Mouse (Mus musculus): ENCODE measurements at regions not wholly inside any gene's neighbourhood (a gene's known extent, or its start where the extent isn't known, plus 50 kb on each side); places are given as distances from the start of the nearest gene placed in this dataset.
A peak's percentile ranks its signal among the peaks of the same experiment; 100 is the strongest.

DNA sequence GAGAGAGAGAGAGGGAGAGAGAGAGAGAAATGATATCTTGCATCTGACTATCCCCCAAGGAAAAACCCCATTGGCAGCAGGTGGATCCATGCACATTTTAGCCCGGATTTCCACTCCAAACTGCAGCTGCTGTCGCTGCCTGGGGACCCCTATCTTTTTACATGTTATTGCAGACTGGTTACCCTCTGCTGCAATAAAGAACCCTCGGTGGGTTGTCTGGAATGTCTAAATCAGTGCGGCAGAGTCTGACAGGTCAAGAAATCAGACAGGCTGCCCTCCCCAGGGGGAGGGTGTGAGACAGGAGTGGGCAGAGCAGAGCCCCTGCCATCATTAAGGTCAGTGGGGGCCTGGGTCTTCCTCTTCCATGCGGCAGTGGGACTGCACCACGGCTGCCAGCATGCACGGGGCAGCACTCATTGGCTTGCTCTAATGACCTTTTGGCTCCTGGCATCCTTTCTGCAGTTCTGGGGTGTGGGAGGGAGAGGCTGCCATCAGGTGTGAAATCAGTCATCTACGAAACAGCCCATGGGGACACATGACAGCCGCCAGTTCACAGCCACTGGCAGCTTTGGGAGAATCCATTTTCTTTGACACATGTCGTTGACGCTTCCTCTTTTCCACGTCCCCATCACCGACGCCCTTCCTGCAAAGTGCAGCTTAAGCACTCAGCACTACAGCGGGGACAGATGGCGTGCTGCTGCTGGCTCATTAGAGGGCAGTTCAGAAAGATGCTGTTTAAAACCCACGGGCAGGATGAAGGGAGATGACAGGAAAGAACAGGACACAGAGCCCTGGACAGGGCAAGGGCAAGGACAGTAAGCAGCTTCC, 256.8 kb upstream of the Sulf2 start:
- Histone ChIP-seq H3K9me3 (ENCODE audit: low read length) (no peaks in the 10 kb centered on the region), H3K9ac (replicated peaks; ENCODE audit: low read length) (no peak overlapping the region), H3K4me3 (ENCODE audit: low read length) (no peak overlapping the region), H3K27ac (no peak overlapping the region; the same call in 1 of the 2 replicates), H3K4me2 (ENCODE audit: low read depth, low read length) (no peak overlapping the region), H3K4me1 (ENCODE audit: insufficient read depth, low read length) (peaks cover 19% of the 10 kb centered on the region), H3K27me3 (ENCODE audit: insufficient read depth, low read length) (no peaks in the 10 kb centered on the region; the same call in 1 of the 2 replicates), H3K36me3 (ENCODE audit: insufficient read depth, low read length) (no peaks in the 10 kb centered on the region)
- 18% methylated on average over 17 of the region's 17 CpGs for WGBS
- TF ChIP-seq CTCF (IDR thresholded peaks at IDR 0.05; ENCODE audit: low read depth): no peak
- ATAC-seq (peak; percentile 13; the same call in 1 of the 2 replicates), DNase-seq (ENCODE audit: low spot score) (peak; percentile 53)

DNA sequence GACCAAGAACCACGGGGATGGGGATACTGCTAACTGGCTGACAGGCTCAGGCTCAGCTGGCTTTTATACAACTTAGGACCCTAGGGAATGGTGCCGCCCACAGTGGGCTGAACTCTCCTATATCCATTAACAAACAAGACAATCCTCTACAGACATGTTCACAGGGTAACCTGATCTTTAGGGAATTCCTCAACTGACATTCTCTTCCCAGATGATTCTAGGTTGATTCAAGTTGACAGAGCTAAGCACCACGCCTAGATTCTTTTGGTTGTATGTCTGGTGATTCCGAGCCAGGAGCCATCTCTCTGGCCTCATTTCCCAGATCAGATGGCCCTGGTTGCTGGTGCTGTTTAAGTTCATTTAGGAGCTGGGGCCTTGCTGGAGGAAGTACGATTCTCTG, 253.9 kb upstream of the Sulf2 start:
- ATAC-seq: no peak
- 93% methylated on average over 5 of the region's 5 CpGs for WGBS
- no peak overlapping the region for H3K9ac ChIP-seq (replicated peaks; ENCODE audit: low read length)
- no peaks in the 10 kb centered on the region for H3K27me3 ChIP-seq (ENCODE audit: insufficient read depth, low read length)
- H3K27ac ChIP-seq: no peak overlapping the region
- H3K36me3 ChIP-seq (ENCODE audit: insufficient read depth, low read length): no peaks in the 10 kb centered on the region
- no peak overlapping the region for H3K4me3 ChIP-seq (ENCODE audit: low read length)
- H3K4me1 ChIP-seq (ENCODE audit: insufficient read depth, low read length): peaks cover 19% of the 10 kb centered on the region
- no peak for DNase-seq (ENCODE audit: low spot score)
- TF ChIP-seq CTCF (IDR thresholded peaks at IDR 0.05; ENCODE audit: low read depth): no peak
- H3K4me2 ChIP-seq (ENCODE audit: low read depth, low read length): no peak overlapping the region
- no peaks in the 10 kb centered on the region for H3K9me3 ChIP-seq (ENCODE audit: low read length)

DNA sequence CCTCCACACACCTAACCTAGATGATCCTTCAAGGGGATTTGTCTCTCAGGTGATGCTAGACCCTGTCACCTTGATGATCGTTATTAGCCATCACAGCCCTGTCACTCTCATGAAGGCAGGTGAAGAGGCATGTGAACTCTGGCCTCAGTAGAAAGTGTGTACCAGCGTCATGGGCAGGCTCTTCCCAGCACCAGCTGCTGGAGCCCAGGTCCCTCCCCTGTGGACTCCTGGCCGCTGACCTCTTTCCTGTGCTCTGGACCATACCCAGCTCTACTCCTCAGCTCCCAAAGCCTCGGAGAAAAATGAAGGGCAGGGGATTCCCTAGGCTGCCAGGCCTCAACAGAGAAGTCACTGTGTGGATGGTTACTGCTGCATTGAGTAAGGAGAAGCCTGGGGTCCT, 253.3 kb upstream of the Sulf2 start:
- WGBS: 84% methylated on average over 4 of the region's 4 CpGs
- peaks cover 19% of the 10 kb centered on the region for H3K4me1 ChIP-seq (ENCODE audit: insufficient read depth, low read length)
- no peaks in the 10 kb centered on the region for H3K9me3 ChIP-seq (ENCODE audit: low read length)
- no peaks in the 10 kb centered on the region for H3K27me3 ChIP-seq (ENCODE audit: insufficient read depth, low read length)
- H3K9ac ChIP-seq (replicated peaks; ENCODE audit: low read length): no peak overlapping the region
- H3K36me3 ChIP-seq (ENCODE audit: insufficient read depth, low read length): no peaks in the 10 kb centered on the region
- no peak for TF ChIP-seq CTCF (IDR thresholded peaks at IDR 0.05; ENCODE audit: low read depth)
- no peak overlapping the region for H3K27ac ChIP-seq
- ATAC-seq (no peak), DNase-seq (ENCODE audit: low spot score) (no peak)
- H3K4me2 ChIP-seq (ENCODE audit: low read depth, low read length): no peak overlapping the region
- no peak overlapping the region for H3K4me3 ChIP-seq (ENCODE audit: low read length)

DNA sequence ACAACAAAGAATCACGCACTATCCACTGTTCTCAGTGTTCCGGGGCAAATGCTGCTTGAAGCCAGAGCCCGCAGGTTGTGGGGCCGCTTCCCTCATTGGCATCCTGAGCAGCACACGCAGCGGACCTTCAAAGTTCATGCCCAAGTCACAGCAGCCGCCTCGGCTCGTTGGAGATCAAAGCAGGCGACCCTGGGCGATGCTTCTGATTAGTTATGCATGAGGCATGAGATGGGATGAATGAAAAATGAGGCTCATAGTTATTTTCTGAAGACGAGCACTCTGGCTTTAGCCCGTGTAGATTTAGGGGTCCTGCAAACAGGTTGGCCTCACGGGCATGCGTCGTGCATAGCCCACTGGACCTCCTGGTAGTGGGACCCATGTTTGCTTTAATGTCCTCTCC, 252.5 kb upstream of the Sulf2 start:
- no peak for TF ChIP-seq CTCF (IDR thresholded peaks at IDR 0.05; ENCODE audit: low read depth)
- H3K36me3 ChIP-seq (ENCODE audit: insufficient read depth, low read length): no peaks in the 10 kb centered on the region
- peaks cover 23% of the 10 kb centered on the region for H3K4me1 ChIP-seq (ENCODE audit: insufficient read depth, low read length)
- H3K4me3 ChIP-seq (ENCODE audit: low read length): no peak overlapping the region
- 30% methylated on average over 16 of the region's 16 CpGs for WGBS
- no peak overlapping the region for H3K9ac ChIP-seq (replicated peaks; ENCODE audit: low read length)
- no peak overlapping the region for H3K4me2 ChIP-seq (ENCODE audit: low read depth, low read length)
- no peaks in the 10 kb centered on the region for H3K27me3 ChIP-seq (ENCODE audit: insufficient read depth, low read length)
- DNase-seq (ENCODE audit: low spot score): no peak
- no peaks in the 10 kb centered on the region for H3K9me3 ChIP-seq (ENCODE audit: low read length)
- no peak for ATAC-seq
- H3K27ac ChIP-seq: no peak overlapping the region

DNA sequence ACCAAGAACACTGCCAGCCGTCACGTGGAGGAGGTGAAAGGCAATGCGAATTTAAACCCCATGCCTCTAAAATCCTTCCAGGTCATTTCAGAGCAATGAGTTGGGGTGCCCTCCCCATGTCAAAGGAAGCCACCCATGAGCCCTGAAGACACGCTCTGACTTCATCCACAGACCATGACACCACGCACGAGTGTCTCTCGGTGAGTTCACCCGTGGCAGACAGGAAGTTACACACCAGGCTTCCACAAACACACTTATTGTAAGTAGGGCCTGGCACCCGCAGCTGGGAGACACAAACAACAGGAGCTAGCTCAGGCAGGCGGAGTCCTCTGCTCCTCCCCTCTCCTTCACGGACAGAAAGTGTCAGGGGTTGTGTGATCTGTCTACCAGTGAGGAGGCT, 251.4 kb upstream of the Sulf2 start:
- Histone ChIP-seq H3K9ac (replicated peaks; ENCODE audit: low read length) (no peak overlapping the region), H3K4me1 (ENCODE audit: insufficient read depth, low read length) (peaks cover 13% of the 10 kb centered on the region), H3K4me3 (ENCODE audit: low read length) (no peak overlapping the region), H3K27ac (no peak overlapping the region), H3K9me3 (ENCODE audit: low read length) (no peaks in the 10 kb centered on the region), H3K27me3 (ENCODE audit: insufficient read depth, low read length) (no peaks in the 10 kb centered on the region; the same call in 1 of the 2 replicates), H3K36me3 (ENCODE audit: insufficient read depth, low read length) (no peaks in the 10 kb centered on the region), H3K4me2 (ENCODE audit: low read depth, low read length) (no peak overlapping the region)
- DNase-seq (ENCODE audit: low spot score): no peak
- no peak for ATAC-seq
- 74% methylated on average over 11 of the region's 11 CpGs for WGBS
- TF ChIP-seq CTCF (IDR thresholded peaks at IDR 0.05; ENCODE audit: low read depth): no peak

DNA sequence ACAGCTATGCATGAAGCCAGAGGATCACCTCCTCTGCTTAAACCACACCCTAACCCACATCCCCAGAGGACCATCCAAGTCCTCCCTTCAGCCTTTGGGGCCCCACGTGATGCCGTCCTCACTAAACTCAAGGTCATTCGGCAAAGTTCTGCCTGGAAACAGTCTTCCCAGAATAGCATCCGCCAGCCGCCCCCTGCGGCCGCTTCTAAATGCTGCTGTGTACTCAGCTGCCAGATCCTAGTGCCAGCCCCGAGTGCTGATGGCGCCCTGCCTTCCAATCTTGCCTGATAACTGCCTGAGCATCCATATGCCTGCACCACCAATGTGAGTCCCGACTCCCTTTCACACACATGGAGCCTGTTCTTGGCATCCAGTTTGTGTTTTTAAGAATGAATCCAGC, 247.9 kb upstream of the Sulf2 start:
- H3K27me3 ChIP-seq (ENCODE audit: insufficient read depth, low read length): no peaks in the 10 kb centered on the region; the same call in 1 of the 2 replicates
- TF ChIP-seq CTCF (IDR thresholded peaks at IDR 0.05; ENCODE audit: low read depth): no peak; the same call in 1 of the 2 replicates
- peak overlapping the region; percentile 37; the same call in 1 of the 2 replicates for H3K27ac ChIP-seq
- H3K4me1 ChIP-seq (ENCODE audit: insufficient read depth, low read length): peaks cover 6% of the 10 kb centered on the region; the same call in 1 of the 2 replicates
- WGBS: 36% methylated on average over 10 of the region's 10 CpGs
- no peak overlapping the region for H3K4me3 ChIP-seq (ENCODE audit: low read length)
- DNase-seq (ENCODE audit: low spot score) (peak; percentile 80), ATAC-seq (peak; percentile 70)
- no peak overlapping the region for H3K9ac ChIP-seq (replicated peaks; ENCODE audit: low read length)
- H3K36me3 ChIP-seq (ENCODE audit: insufficient read depth, low read length): no peaks in the 10 kb centered on the region
- no peaks in the 10 kb centered on the region for H3K9me3 ChIP-seq (ENCODE audit: low read length)
- H3K4me2 ChIP-seq (ENCODE audit: low read depth, low read length): no peak overlapping the region

DNA sequence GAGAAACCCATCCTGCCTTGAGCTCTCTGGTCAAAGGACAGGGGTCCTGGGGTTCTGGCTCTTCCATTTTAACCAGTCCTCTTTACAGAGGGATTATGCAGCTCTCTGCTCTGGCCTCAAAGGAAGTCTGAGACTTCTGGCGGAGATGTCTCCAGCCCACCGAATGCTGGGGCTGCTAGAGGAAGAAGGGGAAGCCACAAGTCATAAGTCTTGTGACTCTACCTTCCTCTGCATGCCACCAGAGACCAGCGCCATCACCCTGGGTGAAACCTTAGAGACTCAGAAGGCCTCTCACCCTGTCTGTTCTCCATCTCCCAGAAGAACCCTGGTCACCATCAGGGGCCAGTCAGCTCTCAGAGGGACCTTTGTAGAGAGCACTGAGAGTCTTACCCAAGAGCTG, 246.4 kb upstream of the Sulf2 start:
- 94% methylated on average over 3 of the region's 3 CpGs for WGBS
- DNase-seq (ENCODE audit: low spot score): no peak
- no peak for TF ChIP-seq CTCF (IDR thresholded peaks at IDR 0.05; ENCODE audit: low read depth)
- ATAC-seq: no peak
- Histone ChIP-seq H3K27me3 (ENCODE audit: insufficient read depth, low read length) (no peaks in the 10 kb centered on the region; the same call in 1 of the 2 replicates), H3K4me2 (ENCODE audit: low read depth, low read length) (no peak overlapping the region), H3K4me3 (ENCODE audit: low read length) (no peak overlapping the region), H3K4me1 (ENCODE audit: insufficient read depth, low read length) (peaks cover 6% of the 10 kb centered on the region; the same call in 1 of the 2 replicates), H3K36me3 (ENCODE audit: insufficient read depth, low read length) (no peaks in the 10 kb centered on the region), H3K9me3 (ENCODE audit: low read length) (no peaks in the 10 kb centered on the region), H3K9ac (replicated peaks; ENCODE audit: low read length) (no peak overlapping the region), H3K27ac (no peak overlapping the region)
